Mouse (Mus musculus): ENCODE results near the gene Xpr1. TPM values are rescaled to one million over a fixed set of nuclear protein-coding genes. Genes with fewer than 3 reads are reported as not detected.

Gene Xpr1
- polyA plus RNA-seq, 1 experiment from 2014 or later = 8.0 TPM

- peaks cover 10% of the 10 kb centered on the region for H3K4me1 ChIP-seq (replicated peaks; ENCODE audit: control insufficient read depth, insufficient read depth, low read length)
- no peak overlapping the region for H3K27ac ChIP-seq (ENCODE audit: low read depth, low read length)
- H3K27me3 ChIP-seq (replicated peaks; ENCODE audit: control insufficient read depth, insufficient read depth, low read length) = peaks cover 23% of the 10 kb centered on the region
- ATAC-seq (replicated peaks; ENCODE audit: low FRiP score) (no peak), DNase-seq (ENCODE audit: low spot score) (no peak)
- H3K9me3 ChIP-seq (ENCODE audit: control insufficient read depth, low read length) = no peaks in the 10 kb centered on the region
- H3K4me3 ChIP-seq (ENCODE audit: low read depth, low read length) = no peak overlapping the region
- WGBS = 43% methylated on average over 5 of the region's 5 CpGs
- H3K4me2 ChIP-seq = no peak overlapping the region
- no peak overlapping the region for H3K9ac ChIP-seq (ENCODE audit: low read depth, low read length)
- H3K36me3 ChIP-seq (ENCODE audit: control insufficient read depth, insufficient read depth, low read length) = no peaks in the 10 kb centered on the region
Measured at GRCm38 (mm10) chr1:155249896-155250295, 167.3 kb downstream of the Xpr1 start.

- Histone ChIP-seq H3K4me3 (ENCODE audit: low read depth, low read length) (no peak overlapping the region), H3K36me3 (ENCODE audit: control insufficient read depth, insufficient read depth, low read length) (no peaks in the 10 kb centered on the region), H3K9ac (ENCODE audit: low read depth, low read length) (no peak overlapping the region), H3K9me3 (ENCODE audit: control insufficient read depth, low read length) (no peaks in the 10 kb centered on the region), H3K4me1 (replicated peaks; ENCODE audit: control insufficient read depth, insufficient read depth, low read length) (peaks cover 10% of the 10 kb centered on the region), H3K4me2 (no peak overlapping the region), H3K27ac (ENCODE audit: low read depth, low read length) (no peak overlapping the region), H3K27me3 (replicated peaks; ENCODE audit: control insufficient read depth, insufficient read depth, low read length) (peaks cover 40% of the 10 kb centered on the region)
- ATAC-seq (replicated peaks; ENCODE audit: low FRiP score) = no peak
- 48% methylated on average over 5 of the region's 5 CpGs for WGBS
- no peak for DNase-seq (ENCODE audit: low spot score)
Measured at GRCm38 (mm10) chr1:155248041-155248440, 169.2 kb downstream of the Xpr1 start.

GRCm38 (mm10) chr1:155247441-155247840, 169.8 kb downstream of the Xpr1 start:
- H3K9me3 ChIP-seq (ENCODE audit: control insufficient read depth, low read length) = no peaks in the 10 kb centered on the region
- no peak overlapping the region for H3K4me3 ChIP-seq (ENCODE audit: low read depth, low read length)
- no peak overlapping the region for H3K4me2 ChIP-seq
- 32% methylated on average over 5 of the region's 5 CpGs for WGBS
- no peak overlapping the region for H3K27ac ChIP-seq (ENCODE audit: low read depth, low read length)
- no peak overlapping the region for H3K9ac ChIP-seq (ENCODE audit: low read depth, low read length)
- no peak for ATAC-seq (replicated peaks; ENCODE audit: low FRiP score)
- no peak for DNase-seq (ENCODE audit: low spot score)
- peaks cover 5% of the 10 kb centered on the region for H3K4me1 ChIP-seq (replicated peaks; ENCODE audit: control insufficient read depth, insufficient read depth, low read length)
- no peaks in the 10 kb centered on the region for H3K36me3 ChIP-seq (ENCODE audit: control insufficient read depth, insufficient read depth, low read length)
- peaks cover 42% of the 10 kb centered on the region for H3K27me3 ChIP-seq (replicated peaks; ENCODE audit: control insufficient read depth, insufficient read depth, low read length)

- Histone ChIP-seq H3K27me3 (replicated peaks; ENCODE audit: control insufficient read depth, insufficient read depth, low read length) (peaks cover 42% of the 10 kb centered on the region), H3K4me3 (ENCODE audit: low read depth, low read length) (no peak overlapping the region), H3K27ac (ENCODE audit: low read depth, low read length) (no peak overlapping the region), H3K9me3 (ENCODE audit: control insufficient read depth, low read length) (no peaks in the 10 kb centered on the region), H3K36me3 (ENCODE audit: control insufficient read depth, insufficient read depth, low read length) (no peaks in the 10 kb centered on the region), H3K4me2 (no peak overlapping the region), H3K9ac (ENCODE audit: low read depth, low read length) (no peak overlapping the region), H3K4me1 (replicated peaks; ENCODE audit: control insufficient read depth, insufficient read depth, low read length) (peaks cover 2% of the 10 kb centered on the region)
- no peak for ATAC-seq (replicated peaks; ENCODE audit: low FRiP score)
- 63% methylated on average over 7 of the region's 7 CpGs for WGBS
- DNase-seq (ENCODE audit: low spot score) = no peak
Measured at GRCm38 (mm10) chr1:155245516-155245915, 171.7 kb downstream of the Xpr1 start.

- no peak for ATAC-seq (replicated peaks; ENCODE audit: low FRiP score)
- Histone ChIP-seq H3K27me3 (replicated peaks; ENCODE audit: control insufficient read depth, insufficient read depth, low read length) (peaks cover 42% of the 10 kb centered on the region), H3K4me3 (ENCODE audit: low read depth, low read length) (peak overlapping the region; percentile 57), H3K36me3 (ENCODE audit: control insufficient read depth, insufficient read depth, low read length) (no peaks in the 10 kb centered on the region), H3K4me2 (peak overlapping the region; percentile 82), H3K4me1 (replicated peaks; ENCODE audit: control insufficient read depth, insufficient read depth, low read length) (peaks cover 2% of the 10 kb centered on the region), H3K9me3 (ENCODE audit: control insufficient read depth, low read length) (no peaks in the 10 kb centered on the region), H3K27ac (ENCODE audit: low read depth, low read length) (no peak overlapping the region), H3K9ac (ENCODE audit: low read depth, low read length) (peak overlapping the region; percentile 59)
- DNase-seq (ENCODE audit: low spot score) = no peak
- WGBS = 5% methylated on average over 29 of the region's 29 CpGs
Measured at GRCm38 (mm10) chr1:155244771-155245211, 172.4 kb downstream of the Xpr1 start.

GRCm38 (mm10) chr1:155243797-155244770, 173.1 kb downstream of the Xpr1 start, which contains the start of gene BC034090:
Gene BC034090, minus strand, starts transcription at chr1:155244444.
- Histone ChIP-seq H3K4me1 (replicated peaks; ENCODE audit: control insufficient read depth, insufficient read depth, low read length) (peaks cover 2% of the 10 kb centered on the region), H3K4me3 (ENCODE audit: low read depth, low read length) (peak within 1 kb of the TSS; percentile 57), H3K9me3 (ENCODE audit: control insufficient read depth, low read length) (no peaks in the 10 kb centered on the region), H3K36me3 (ENCODE audit: control insufficient read depth, insufficient read depth, low read length) (no peaks in the 10 kb centered on the region), H3K4me2 (peak within 1 kb of the TSS; percentile 82), H3K27ac (ENCODE audit: low read depth, low read length) (no peak within 1 kb of the TSS), H3K9ac (ENCODE audit: low read depth, low read length) (peak within 1 kb of the TSS; percentile 59), H3K27me3 (replicated peaks; ENCODE audit: control insufficient read depth, insufficient read depth, low read length) (peaks cover 42% of the 10 kb centered on the region)
- DNase-seq (ENCODE audit: low spot score) (peak; percentile 59), ATAC-seq (replicated peaks; ENCODE audit: low FRiP score) (0 out of 2 replicates have a peak, but pooled peaks have one; percentile 29)
- WGBS = 2% methylated on average over 82 of the region's 85 CpGs

GRCm38 (mm10) chr1:155242488-155242745, 174.8 kb downstream of the Xpr1 start:
- H3K4me3 ChIP-seq (ENCODE audit: low read depth, low read length) = no peak overlapping the region
- H3K9me3 ChIP-seq (ENCODE audit: control insufficient read depth, low read length) = no peaks in the 10 kb centered on the region
- H3K36me3 ChIP-seq (ENCODE audit: control insufficient read depth, insufficient read depth, low read length) = no peaks in the 10 kb centered on the region
- no peak overlapping the region for H3K27ac ChIP-seq (ENCODE audit: low read depth, low read length)
- no peak for ATAC-seq (replicated peaks; ENCODE audit: low FRiP score)
- no peak for DNase-seq (ENCODE audit: low spot score)
- WGBS = 60% methylated on average over 1 of the region's 1 CpGs
- H3K27me3 ChIP-seq (replicated peaks; ENCODE audit: control insufficient read depth, insufficient read depth, low read length) = peaks cover 37% of the 10 kb centered on the region
- peaks cover 2% of the 10 kb centered on the region for H3K4me1 ChIP-seq (replicated peaks; ENCODE audit: control insufficient read depth, insufficient read depth, low read length)
- no peak overlapping the region for H3K4me2 ChIP-seq
- no peak overlapping the region for H3K9ac ChIP-seq (ENCODE audit: low read depth, low read length)

- no peak overlapping the region for H3K4me2 ChIP-seq
- no peak for DNase-seq (ENCODE audit: low spot score)
- ATAC-seq (replicated peaks; ENCODE audit: low FRiP score) = no peak
- H3K4me1 ChIP-seq (replicated peaks; ENCODE audit: control insufficient read depth, insufficient read depth, low read length) = peaks cover 2% of the 10 kb centered on the region
- H3K4me3 ChIP-seq (ENCODE audit: low read depth, low read length) = no peak overlapping the region
- WGBS = 73% methylated on average over 12 of the region's 12 CpGs
- H3K9ac ChIP-seq (ENCODE audit: low read depth, low read length) = no peak overlapping the region
- H3K27ac ChIP-seq (ENCODE audit: low read depth, low read length) = no peak overlapping the region
- peaks cover 32% of the 10 kb centered on the region for H3K27me3 ChIP-seq (replicated peaks; ENCODE audit: control insufficient read depth, insufficient read depth, low read length)
- no peaks in the 10 kb centered on the region for H3K36me3 ChIP-seq (ENCODE audit: control insufficient read depth, insufficient read depth, low read length)
- H3K9me3 ChIP-seq (ENCODE audit: control insufficient read depth, low read length) = no peaks in the 10 kb centered on the region
Measured at GRCm38 (mm10) chr1:155241701-155242487, 175.3 kb downstream of the Xpr1 start.
